Mouse (Mus musculus): ENCODE measurements around the gene Hyal2.
"Not testable (repeated sequence)": the region's sequence is repeated elsewhere in the genome, so short reads cannot be mapped to it uniquely, and the experiment has no call there.

Gene Hyal2

DNA sequence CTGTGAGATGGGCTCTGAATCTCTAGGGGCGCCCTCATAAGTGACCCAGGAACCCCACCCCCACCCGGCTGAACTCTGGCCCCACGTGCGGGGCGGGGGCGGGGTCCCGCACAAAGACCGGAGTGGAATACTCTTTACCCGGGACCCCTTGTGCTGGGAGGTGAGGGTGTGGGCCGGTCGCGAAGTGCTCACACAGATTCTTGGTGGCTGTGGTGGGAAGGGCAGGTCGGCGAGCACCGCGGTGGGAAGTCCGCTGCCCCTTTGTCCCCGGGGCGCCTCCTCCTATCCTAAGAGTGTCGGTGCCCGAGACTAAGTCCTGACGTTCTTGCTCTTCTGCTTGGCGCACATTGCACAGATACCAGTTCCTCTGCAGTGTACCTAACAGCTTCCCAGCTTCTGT, 1.5 kb downstream of the Hyal2 start:
- no peak for DNase-seq (ENCODE audit: inconsistent ontology term)

- DNase-seq (ENCODE audit: inconsistent ontology term) = no peak
These were observed 2.3 kb downstream of the Hyal2 start for GRCm38 (mm10) chr9:107570016-107570415.

DNA sequence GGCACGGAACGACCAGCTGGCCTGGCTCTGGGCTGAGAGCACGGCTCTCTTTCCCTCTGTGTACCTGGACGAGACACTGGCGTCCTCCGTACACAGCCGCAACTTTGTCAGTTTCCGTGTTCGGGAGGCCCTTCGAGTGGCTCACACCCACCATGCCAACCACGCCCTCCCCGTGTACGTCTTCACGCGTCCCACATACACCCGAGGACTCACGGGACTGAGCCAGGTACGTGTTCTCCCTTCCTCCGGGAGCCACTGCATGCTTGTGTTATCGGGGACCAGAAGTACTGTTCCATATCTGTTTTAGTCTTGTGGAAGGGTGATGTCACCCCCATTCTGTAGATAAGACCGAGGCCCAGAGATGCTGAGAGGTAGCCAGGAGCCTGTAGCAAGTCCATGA, 3.1 kb downstream of the Hyal2 start:
- DNase-seq (ENCODE audit: inconsistent ontology term) = no peak

- no peak for DNase-seq (ENCODE audit: inconsistent ontology term)
These were observed 4.0 kb downstream of the Hyal2 start for GRCm38 (mm10) chr9:107571534-107572326.

- DNase-seq (ENCODE audit: inconsistent ontology term) = no peak
These were observed 4.5 kb downstream of the Hyal2 start for GRCm38 (mm10) chr9:107572327-107572662.

DNA sequence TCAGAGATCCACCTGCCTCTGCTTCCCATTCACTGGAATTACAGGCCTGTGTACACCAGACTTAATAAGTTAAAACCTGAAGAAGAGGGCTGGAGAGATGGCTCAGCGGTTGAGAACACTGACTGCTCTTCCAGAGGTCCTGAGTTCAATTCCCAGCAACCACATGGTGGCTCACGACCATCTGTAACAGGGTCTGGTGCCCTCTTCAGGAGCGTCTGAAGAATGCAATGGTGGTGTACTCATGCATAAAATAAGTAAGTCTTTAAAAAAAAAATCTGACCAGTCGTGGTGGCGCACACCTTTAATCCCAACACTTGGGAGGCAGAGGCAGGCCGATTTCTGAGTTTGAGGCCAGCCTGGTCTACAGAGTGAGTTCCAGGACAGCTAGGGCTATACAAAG, 6.0 kb downstream of the Hyal2 start:
- DNase-seq (ENCODE audit: inconsistent ontology term) = not testable (repeated sequence)

GRCm38 (mm10) chr9:107575579-107576356, 8.0 kb downstream of the Hyal2 start:
- DNase-seq (ENCODE audit: inconsistent ontology term) = no peak

DNA sequence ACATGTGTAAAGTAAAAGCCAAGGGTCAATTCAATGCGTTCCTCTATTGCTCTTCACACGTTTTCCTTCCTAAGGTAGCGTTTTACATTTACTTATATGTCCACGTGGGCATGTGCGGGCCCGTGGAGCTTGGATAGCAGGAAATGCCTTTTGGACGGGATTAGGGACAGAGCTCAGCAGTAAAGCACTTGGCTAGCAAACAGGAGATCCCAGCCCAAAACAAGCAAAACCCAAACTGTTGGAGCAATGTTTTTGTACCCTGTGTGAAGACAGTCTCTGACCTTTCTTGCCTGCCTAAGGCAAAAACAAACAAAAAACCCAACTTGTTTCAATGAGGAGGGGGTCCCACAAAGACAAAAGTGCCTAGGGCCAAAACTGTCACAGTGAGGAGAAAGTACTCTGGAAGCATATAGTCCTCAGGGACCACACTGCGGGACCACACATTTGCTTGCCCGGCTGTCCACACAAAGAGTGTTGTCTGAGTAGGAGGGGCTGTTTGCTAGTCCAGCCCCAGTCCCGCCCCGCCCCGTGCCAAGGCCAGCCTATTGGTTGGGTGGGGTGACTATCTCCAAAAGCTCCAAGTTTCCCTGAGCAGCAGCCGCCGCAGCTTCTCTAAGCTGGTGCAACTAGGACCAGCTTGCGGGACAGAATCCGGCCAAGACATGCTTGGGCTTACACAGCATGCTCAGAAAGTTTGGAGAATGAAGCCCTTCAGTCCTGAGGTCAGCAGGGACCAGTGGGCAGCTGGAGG, 8.8 kb downstream of the Hyal2 start, which contains the start of gene Hyal1:
TSS of gene Hyal1 (plus strand) at position 571 of the 751 bp plus-strand sequence.
- DNase-seq (ENCODE audit: inconsistent ontology term) = peak; percentile 92

DNA sequence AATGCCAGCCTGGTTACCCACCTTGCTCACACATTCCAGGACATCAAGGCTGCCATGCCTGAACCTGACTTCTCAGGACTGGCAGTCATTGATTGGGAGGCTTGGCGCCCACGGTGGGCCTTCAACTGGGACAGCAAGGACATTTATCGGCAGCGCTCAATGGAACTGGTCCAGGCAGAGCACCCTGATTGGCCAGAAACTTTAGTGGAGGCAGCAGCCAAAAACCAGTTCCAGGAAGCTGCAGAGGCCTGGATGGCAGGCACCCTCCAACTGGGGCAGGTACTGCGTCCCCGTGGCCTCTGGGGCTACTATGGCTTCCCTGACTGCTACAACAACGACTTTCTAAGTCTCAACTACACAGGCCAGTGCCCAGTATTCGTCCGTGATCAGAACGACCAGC, 10.1 kb downstream of the Hyal2 start:
- no peak for DNase-seq (ENCODE audit: inconsistent ontology term)

DNA sequence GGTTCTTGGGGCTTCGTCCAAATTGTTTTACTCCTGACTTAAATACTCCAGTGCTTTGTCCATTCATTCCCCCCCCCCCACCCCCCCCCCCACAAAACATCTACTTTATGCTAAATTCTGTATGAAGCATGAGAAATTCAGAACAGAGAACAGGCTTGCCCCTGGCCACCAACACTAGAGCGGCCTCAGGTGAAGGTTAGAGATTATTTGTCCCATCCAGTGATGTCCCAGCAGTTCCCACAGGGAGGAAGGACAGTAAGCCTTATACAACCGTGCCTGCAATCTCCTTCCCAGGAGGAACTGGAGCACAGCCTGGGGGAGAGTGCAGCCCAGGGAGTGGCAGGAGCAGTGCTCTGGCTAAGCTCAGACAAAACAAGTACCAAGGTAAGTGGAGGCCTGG, 10.8 kb downstream of the Hyal2 start, which contains the start of gene Naa80:
TSS of gene Naa80 (plus strand) at position 301 of the 400 bp plus-strand sequence.
- DNase-seq (ENCODE audit: inconsistent ontology term) = no peak

GRCm38 (mm10) chr9:107579023-107579900, 11.5 kb downstream of the Hyal2 start:
- peak; percentile 86 for DNase-seq (ENCODE audit: inconsistent ontology term)

- peak; percentile 90 for DNase-seq (ENCODE audit: inconsistent ontology term)
These were observed 13.0 kb downstream of the Hyal2 start, which contains the start of gene Hyal3 for GRCm38 (mm10) chr9:107580501-107581317. TSS of gene Hyal3 (plus strand) at chr9:107580818.

DNA sequence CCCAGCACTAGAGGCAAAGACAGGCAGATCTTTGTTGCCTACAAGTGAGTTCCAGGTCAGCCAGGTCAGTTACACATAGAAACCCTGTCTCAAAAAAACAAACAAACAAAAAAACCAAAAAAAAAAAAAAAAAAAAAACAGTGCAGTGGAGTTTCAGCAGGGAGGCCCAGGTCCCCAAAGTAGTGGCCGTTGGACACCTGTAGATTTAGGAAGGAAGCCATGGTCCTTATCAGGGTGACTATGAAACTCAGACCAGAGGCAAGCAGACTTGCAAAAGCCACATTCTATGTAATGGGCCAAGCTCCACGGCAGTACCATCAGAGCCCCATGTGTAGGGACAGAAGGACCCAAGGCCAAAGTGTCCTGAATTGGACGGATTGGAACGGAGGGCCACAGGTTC, 13.8 kb downstream of the Hyal2 start:
- DNase-seq (ENCODE audit: inconsistent ontology term) = no peak

DNA sequence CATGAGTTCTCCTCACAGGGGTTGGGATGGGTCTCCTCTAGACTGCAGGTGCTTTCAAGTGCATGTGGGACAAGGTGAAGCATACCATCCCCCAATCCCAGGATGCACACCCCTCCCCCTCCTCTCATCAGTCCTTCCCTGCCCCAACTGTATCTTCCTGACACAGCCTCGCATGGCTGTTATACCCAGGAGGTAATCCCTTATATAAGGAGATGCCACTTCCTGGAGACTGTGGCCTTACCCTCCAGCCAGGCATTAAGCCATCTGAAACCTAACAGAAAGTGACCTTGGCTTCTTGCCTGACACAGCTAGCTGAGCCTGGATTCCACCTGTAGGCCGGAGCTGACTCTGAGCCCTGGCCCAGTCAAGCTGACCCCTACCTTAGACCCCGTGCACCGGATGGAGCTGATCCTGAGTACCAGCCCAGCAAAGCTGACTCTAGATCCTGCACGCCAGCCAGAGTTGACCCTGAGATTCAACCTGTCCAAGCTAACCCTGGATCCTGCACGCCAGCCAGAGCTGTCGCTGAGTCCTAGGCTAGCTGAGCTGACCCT, 14.8 kb downstream of the Hyal2 start:
- DNase-seq (ENCODE audit: inconsistent ontology term) = no peak

GRCm38 (mm10) chr9:107583174-107583573, 15.4 kb downstream of the Hyal2 start:
- DNase-seq (ENCODE audit: inconsistent ontology term) = no peak

GRCm38 (mm10) chr9:107586504-107586903, 18.8 kb downstream of the Hyal2 start:
- DNase-seq (ENCODE audit: inconsistent ontology term) = no peak

DNA sequence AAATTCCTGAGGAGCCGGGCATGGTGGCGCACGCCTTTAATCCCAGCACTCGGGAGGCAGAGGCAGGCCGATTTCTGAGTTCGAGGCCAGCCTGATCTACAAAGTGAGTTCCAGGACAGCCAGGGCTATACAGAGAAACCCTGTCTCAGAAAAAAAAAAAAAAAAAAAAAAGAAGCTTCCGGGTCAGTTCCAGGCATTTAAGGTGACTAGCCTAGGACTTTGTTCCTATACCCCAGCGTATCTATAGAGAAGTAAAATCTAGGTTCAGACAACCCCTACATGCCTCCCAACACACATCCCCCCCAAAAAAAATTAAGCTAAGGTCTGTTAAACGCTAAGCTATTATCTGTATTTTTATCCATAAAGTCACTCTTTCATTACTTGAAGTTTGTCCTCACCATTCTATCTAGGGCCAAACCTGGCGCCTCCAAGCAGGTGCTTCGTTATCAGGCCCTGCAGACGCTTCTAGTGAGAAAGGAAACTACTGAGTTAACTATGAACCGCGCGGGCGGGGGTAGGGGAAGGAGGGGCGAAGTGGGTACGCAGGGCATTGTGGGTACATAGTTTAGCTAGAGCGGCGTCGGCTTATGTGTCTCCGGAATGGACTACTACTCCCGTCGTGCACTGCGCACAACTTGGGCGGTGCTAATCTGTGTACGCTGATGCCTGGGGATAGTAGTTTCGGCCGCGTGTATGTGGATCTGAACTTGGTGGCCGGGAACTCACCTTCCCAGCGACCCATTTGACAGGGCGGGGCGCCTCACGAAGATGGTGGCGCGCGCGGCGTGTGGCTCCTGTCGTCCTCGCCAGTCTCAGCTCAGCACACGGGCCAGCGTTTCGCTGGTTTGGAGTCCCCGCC, 19.5 kb downstream of the Hyal2 start, which contains the start of gene Ifrd2:
TSS of gene Ifrd2 (plus strand) at position 669 of the 859 bp plus-strand sequence.
- DNase-seq (ENCODE audit: inconsistent ontology term) = peak; percentile 98

DNA sequence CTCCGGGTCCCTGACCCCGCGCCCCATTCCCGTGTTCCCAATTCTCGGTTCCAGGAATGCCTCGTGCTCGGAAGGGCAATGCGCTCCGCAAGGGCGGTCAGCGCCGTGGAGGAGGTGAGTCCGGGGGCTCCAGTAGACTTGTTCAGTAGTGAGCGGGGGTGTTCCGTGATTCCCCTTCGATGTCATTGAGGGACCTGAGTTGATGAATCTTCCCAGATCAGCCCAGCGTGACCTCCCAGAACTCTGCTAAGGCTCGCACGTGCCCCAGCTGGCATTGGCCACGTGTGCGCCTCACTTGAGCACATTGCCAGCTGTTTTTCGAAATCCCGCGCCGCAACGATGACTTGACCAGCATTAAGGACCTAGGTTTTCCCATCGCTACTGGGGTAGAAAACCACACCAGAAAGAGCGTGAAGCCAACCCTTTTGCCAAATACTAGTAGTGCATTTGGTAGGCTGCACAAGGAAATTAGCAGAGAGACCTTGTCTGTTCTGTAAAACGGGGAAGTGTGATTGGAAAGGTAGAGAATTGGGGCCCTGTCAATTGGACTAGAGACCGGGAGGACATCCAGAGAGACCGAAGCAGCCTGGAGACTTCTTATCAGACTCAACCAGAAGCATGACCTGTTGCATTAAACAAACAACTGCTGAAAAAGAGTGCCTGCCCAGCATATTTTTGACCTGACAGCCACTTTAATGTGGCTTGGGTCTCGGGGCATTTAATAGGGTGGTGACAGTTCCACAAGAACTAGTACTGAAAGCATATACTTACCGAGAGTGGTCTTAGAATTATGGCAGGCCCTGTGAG, 20.3 kb downstream of the Hyal2 start:
- no peak for DNase-seq (ENCODE audit: inconsistent ontology term)

Measured in Muller cell, postnatal 12 days (primary cell).